Mouse (Mus musculus) forebrain, embryonic 15.5 days (tissue): ENCODE data around the gene Cggbp1. TPM values are rescaled to one million over a fixed set of nuclear protein-coding genes. Genes with fewer than 3 reads are reported as not detected.

Experiments used
- ATAC-seq: fragments of 200-750 bp; cut with Nextera tagmentation; replicated peaks from 2 replicates; pipeline ENCODE4 v1.8.0; 2017; ENCODE audit warnings: mild to moderate bottlenecking, moderate TSS enrichment, moderate library complexity
- H3K27ac ChIP-seq: fragments of 300-500 bp; sonication (generic); replicated peaks from 2 replicates; pipeline ENCODE4 v1.5.1; 2015; ENCODE audit warnings: mild to moderate bottlenecking, inconsistent platforms
- H3K27me3 ChIP-seq: fragments of 300-500 bp; sonication (generic); 2 replicates; pipeline ENCODE4 v1.6.1; 2015; ENCODE audit warnings: inconsistent platforms
- H3K36me3 ChIP-seq: fragments of 300-500 bp; sonication (generic); 2 replicates; pipeline ENCODE4 v1.6.1; 2015; ENCODE audit warnings: mild to moderate bottlenecking, inconsistent platforms
- H3K4me1 ChIP-seq: fragments of 300-500 bp; sonication (generic); 2 replicates; pipeline ENCODE4 v1.6.1; 2015; ENCODE audit warnings: inconsistent platforms
- H3K4me2 ChIP-seq: fragments of 300-500 bp; sonication (generic); replicated peaks from 2 replicates; pipeline ENCODE4 v1.6.1; 2015; ENCODE audit warnings: mild to moderate bottlenecking, inconsistent platforms
- H3K4me3 ChIP-seq: fragments of 300-500 bp; sonication (generic); 2 replicates; pipeline ENCODE4 v1.5.1; 2015; ENCODE audit warnings: mild to moderate bottlenecking, inconsistent platforms
- H3K9ac ChIP-seq: fragments of 300-500 bp; sonication (generic); replicated peaks from 2 replicates; pipeline ENCODE4 v1.6.1; 2015; ENCODE audit warnings: mild to moderate bottlenecking, inconsistent platforms
- H3K9me3 ChIP-seq: fragments of 300-500 bp; sonication (generic); 2 replicates; pipeline ENCODE4 v1.6.1; 2016; ENCODE audit warnings: inconsistent platforms
- WGBS: fragments of 180-500 bp; shearing (Covaris S2); methylation state at CpG from one replicate; pipeline ENCODE4 v1.1.7; 2015; ENCODE audit warnings: mixed read lengths; 5-methylcytosine and 5-hydroxymethylcytosine counted together
- polyA plus RNA-seq: library from polyadenylated mRNA; unstranded; fragments of >200 nt; fragmentation: Nextera tagmentation; extraction: Ambion mirVana; gene quantifications from 2 replicates; pipeline ENCODE4 v1.2.1, GENCODE M21; 2015

Cggbp1 gene
- polyA plus RNA-seq, 1 experiment from 2014 or later: 84.0 TPM

- 37% methylated on average over 2 of the region's 2 CpGs for WGBS
- Histone ChIP-seq H3K4me2 (no peak overlapping the region), H3K4me3 (no peak overlapping the region), H3K4me1 (no peaks in the 10 kb centered on the region), H3K27me3 (no peaks in the 10 kb centered on the region), H3K36me3 (no peaks in the 10 kb centered on the region), H3K9me3 (no peaks in the 10 kb centered on the region), H3K9ac (no peak overlapping the region), H3K27ac (no peak overlapping the region)
- ATAC-seq: no peak
These were observed 51.5 kb downstream of the Cggbp1 start for GRCm38 (mm10) chr16:64903328-64903727.

GRCm38 (mm10) chr16:64907112-64907511 is 55.3 kb downstream of the Cggbp1 start:
- 44% methylated on average over 3 of the region's 3 CpGs for WGBS
- no peaks in the 10 kb centered on the region for H3K36me3 ChIP-seq
- no peaks in the 10 kb centered on the region for H3K4me1 ChIP-seq
- no peak; the same call in 1 of the 2 replicates for ATAC-seq
- no peak overlapping the region for H3K27ac ChIP-seq
- H3K4me3 ChIP-seq: no peak overlapping the region
- no peak overlapping the region for H3K4me2 ChIP-seq
- no peaks in the 10 kb centered on the region for H3K27me3 ChIP-seq
- no peaks in the 10 kb centered on the region for H3K9me3 ChIP-seq
- H3K9ac ChIP-seq: no peak overlapping the region

- ATAC-seq: no peak
- Histone ChIP-seq H3K36me3 (no peaks in the 10 kb centered on the region), H3K9me3 (no peaks in the 10 kb centered on the region), H3K9ac (no peak overlapping the region), H3K4me3 (no peak overlapping the region), H3K27me3 (no peaks in the 10 kb centered on the region), H3K27ac (no peak overlapping the region), H3K4me2 (no peak overlapping the region), H3K4me1 (no peaks in the 10 kb centered on the region)
- WGBS: 87% methylated on average over 10 of the region's 10 CpGs
These were observed 57.0 kb downstream of the Cggbp1 start for GRCm38 (mm10) chr16:64908747-64909146.

Other genes starting within 250 kb of the Cggbp1 start
- not detected in 2 replicates for gene Csnka2ip, start 249.6 kb upstream of the Cggbp1 start, polyA plus RNA-seq
- gene 4930453N24Rik, start 80.8 kb upstream of the Cggbp1 start, polyA plus RNA-seq: 22.0 and 23.8 TPM in 2 replicates
- gene Zfp654, start 344 bp upstream of the Cggbp1 start, polyA plus RNA-seq: 6.4 and 7.1 TPM in 2 replicates